Mouse (Mus musculus) stomach, postnatal 0 days (tissue): Measurements from ENCODE around the gene Dmrtc1b. TPM values are rescaled to one million over a fixed set of nuclear protein-coding genes. Genes with fewer than 3 reads are reported as not detected.

Source experiments
- polyA plus RNA-seq: library from polyadenylated mRNA; unstranded; fragments of >200 nt; fragmentation: Nextera tagmentation; extraction: Ambion mirVana; gene quantifications from 2 replicates; pipeline ENCODE4 v1.2.1, GENCODE M21; 2015

Gene Dmrtc1b
- polyA plus RNA-seq, 1 experiment from 2014 or later: not detected

Other genes with a start within 250 kb of the Dmrtc1b start
- 5.7 and 6.0 TPM in 2 replicates for gene Hdac8, start 202.5 kb upstream of the Dmrtc1b start, polyA plus RNA-seq
- gene Phka1, start 63.6 kb upstream of the Dmrtc1b start, polyA plus RNA-seq: 1.9 and 2.2 TPM in 2 replicates
- gene Gm3880, start 20.9 kb upstream of the Dmrtc1b start, polyA plus RNA-seq: 0.59 and 1.1 TPM in 2 replicates
- not detected in 2 replicates for gene Gm9112, start 230 bp upstream of the Dmrtc1b start, polyA plus RNA-seq
- not detected in 2 replicates for gene Dmrtc1c1, start 95.1 kb downstream of the Dmrtc1b start, polyA plus RNA-seq
- gene Dmrtc1c2, start 146.8 kb downstream of the Dmrtc1b start, polyA plus RNA-seq: not detected in 2 replicates
- not detected in 2 replicates for gene 1700031F05Rik, start 160.1 kb downstream of the Dmrtc1b start, polyA plus RNA-seq
- gene Dmrtc1a, start 200.8 kb downstream of the Dmrtc1b start, polyA plus RNA-seq: 0.58 and 0.81 TPM in 2 replicates
- gene 1700011M02Rik, start 201.0 kb downstream of the Dmrtc1b start, polyA plus RNA-seq: not detected in 2 replicates
- gene 1700018G05Rik, start 220.5 kb downstream of the Dmrtc1b start, polyA plus RNA-seq: not detected in 2 replicates